In genomic region chr1:173598838-173599494, GRCm38 (mm10) we compare ENCODE assay signal across 7 mouse cellular contexts. TPM values are rescaled to one million over a fixed set of nuclear protein-coding genes. Genes with fewer than 3 reads are reported as not detected.
"Had no signal": no experiment of that assay in that cellular context is flagged by ENCODE, and none has a peak within 500 bp of the region (broad histone marks: within the 10 kb centered on the region; RNA-seq: fewer than 3 reads in every experiment).

TSS of gene Ifi213 (minus strand) at chr1:173599274.

RNA-seq across cellular contexts. Expression of gene Ifi213, which starts in this region (rescaled TPM):
- total RNA-seq: layer of hippocampus, adult 18-20 months; layer of hippocampus, postnatal 36 days; left cerebral cortex, postnatal 25 days had no signal
- polyA plus RNA-seq: limb, embryonic 11.5 days; liver, embryonic 13.5 days; lung, embryonic 16.5 days; neural tube, embryonic 14.5 days had no signal
